Mouse (Mus musculus) thymus, adult 2 months (tissue): ENCODE results near the gene Appl1. TPM values are rescaled to one million over a fixed set of nuclear protein-coding genes. Genes with fewer than 3 reads are reported as not detected.

Experiments
- DNase-seq: peaks from one replicate; pipeline ENCODE4 v3.0.0; 2021
- H3K27ac ChIP-seq: fragments of 200-500 bp; 2 replicates; pipeline ENCODE4 v1.5.1; 2012; ENCODE audit warnings: low read length, control low read depth; ENCODE audit not compliant: control insufficient read depth, insufficient read depth
- H3K27me3 ChIP-seq: fragments of 200-500 bp; 2 replicates; pipeline ENCODE4 v1.6.1; 2012; ENCODE audit warnings: mild to moderate bottlenecking, low read length, moderate library complexity, mixed read lengths; ENCODE audit not compliant: control insufficient read depth, insufficient read depth
- H3K36me3 ChIP-seq: fragments of 200-500 bp; 2 replicates; pipeline ENCODE4 v1.6.1; 2012; ENCODE audit warnings: mild to moderate bottlenecking, low read length, moderate library complexity; ENCODE audit not compliant: control insufficient read depth, insufficient read depth
- H3K4me1 ChIP-seq: fragments of 200-500 bp; replicated peaks from 2 replicates; pipeline ENCODE4 v1.6.1; 2012; ENCODE audit warnings: low read length; ENCODE audit not compliant: control insufficient read depth, insufficient read depth
- H3K4me3 ChIP-seq: fragments of 200-500 bp; 2 replicates; pipeline ENCODE4 v1.5.1; 2012; ENCODE audit warnings: mild to moderate bottlenecking, low read length, control low read depth, moderate library complexity; ENCODE audit not compliant: control insufficient read depth, insufficient read depth
- CTCF ChIP-seq: fragments of 200-500 bp; IDR thresholded peaks from 2 replicates; pipeline ENCODE4 v1.5.1; 2012; ENCODE audit warnings: mild to moderate bottlenecking, control low read depth, low read length, moderate library complexity, borderline replicate concordance; ENCODE audit not compliant: control insufficient read depth, poor library complexity, insufficient read depth; ENCODE audit errors: extremely low read depth
- POLR2A ChIP-seq: fragments of 200-500 bp; IDR thresholded peaks from 2 replicates; pipeline ENCODE4 v1.6.1; 2012; ENCODE audit warnings: mild to moderate bottlenecking, low read length, control low read depth, moderate library complexity; ENCODE audit not compliant: control insufficient read depth, poor library complexity, insufficient read depth; ENCODE audit errors: extremely low read depth
- WGBS: fragments of 180-500 bp; shearing (Covaris S2); methylation state at CpG from one replicate; pipeline ENCODE4 v1.1.7; 2018; 5-methylcytosine and 5-hydroxymethylcytosine counted together
- polyA plus RNA-seq: library from polyadenylated mRNA; depleted of rRNA; stranded (reverse); fragments of >200 nt; gene quantifications from 2 replicates; pipeline ENCODE4 v1.2.3, GENCODE M21; 2012

Gene Appl1
- polyA plus RNA-seq, 1 experiment = 10.7 TPM

- Histone ChIP-seq H3K27ac (no peak overlapping the region), H3K27me3 (no peaks in the 10 kb centered on the region), H3K36me3 (no peaks in the 10 kb centered on the region), H3K4me1 (peaks cover 2% of the 10 kb centered on the region; the same call in 1 of the 2 replicates), H3K4me3 (no peak overlapping the region)
- TF ChIP-seq POLR2A (no peak), CTCF (no peak)
- no peak for DNase-seq
- WGBS = 90% methylated on average over 5 of the region's 5 CpGs
Observed at GRCm38 (mm10) chr14:26982150-26982530, 11.1 kb upstream of the Appl1 start.

- Histone ChIP-seq H3K4me3 (no peak overlapping the region), H3K36me3 (no peaks in the 10 kb centered on the region), H3K27ac (no peak overlapping the region), H3K27me3 (no peaks in the 10 kb centered on the region), H3K4me1 (peaks cover 2% of the 10 kb centered on the region; the same call in 1 of the 2 replicates)
- 90% methylated on average over 5 of the region's 5 CpGs for WGBS
- no peak for TF ChIP-seq POLR2A
- no peak for TF ChIP-seq CTCF
- no peak for DNase-seq
Observed at GRCm38 (mm10) chr14:26981494-26982149, 10.6 kb upstream of the Appl1 start.

GRCm38 (mm10) chr14:26981021-26981420 lies 10.0 kb upstream of the Appl1 start:
- WGBS = 97% methylated on average over 8 of the region's 8 CpGs

GRCm38 (mm10) chr14:26979808-26980207 lies 8.8 kb upstream of the Appl1 start:
- TF ChIP-seq POLR2A (no peak), CTCF (no peak)
- DNase-seq = no peak
- Histone ChIP-seq H3K36me3 (no peaks in the 10 kb centered on the region), H3K4me1 (no peaks in the 10 kb centered on the region), H3K27ac (no peak overlapping the region), H3K4me3 (no peak overlapping the region), H3K27me3 (no peaks in the 10 kb centered on the region)
- 98% methylated on average over 3 of the region's 3 CpGs for WGBS

More at GRCm38 (mm10) chr14:26981021-26981420, 10.0 kb upstream of the Appl1 start:
- Histone ChIP-seq H3K36me3 (no peaks in the 10 kb centered on the region), H3K4me3 (no peak overlapping the region), H3K4me1 (peaks cover 2% of the 10 kb centered on the region; the same call in 1 of the 2 replicates), H3K27me3 (no peaks in the 10 kb centered on the region), H3K27ac (no peak overlapping the region)
- no peak for TF ChIP-seq POLR2A
- no peak for TF ChIP-seq CTCF
- no peak for DNase-seq

- Histone ChIP-seq H3K27ac (no peak overlapping the region), H3K36me3 (no peaks in the 10 kb centered on the region), H3K4me1 (no peaks in the 10 kb centered on the region), H3K27me3 (no peaks in the 10 kb centered on the region), H3K4me3 (no peak overlapping the region)
- no peak for DNase-seq
- 44% methylated on average over 2 of the region's 2 CpGs for WGBS
- TF ChIP-seq POLR2A (no peak), CTCF (no peak)
Observed at GRCm38 (mm10) chr14:26977500-26977899, 6.5 kb upstream of the Appl1 start.

- Histone ChIP-seq H3K27me3 (no peaks in the 10 kb centered on the region), H3K36me3 (no peaks in the 10 kb centered on the region), H3K27ac (no peak overlapping the region), H3K4me1 (no peaks in the 10 kb centered on the region), H3K4me3 (no peak overlapping the region)
- no peak for DNase-seq
- no peak for TF ChIP-seq CTCF
- TF ChIP-seq POLR2A = no peak
- WGBS = 67% methylated on average over 7 of the region's 7 CpGs
Observed at GRCm38 (mm10) chr14:26976212-26976611, 5.2 kb upstream of the Appl1 start.

GRCm38 (mm10) chr14:26975490-26975889 lies 4.5 kb upstream of the Appl1 start:
- TF ChIP-seq CTCF = no peak
- TF ChIP-seq POLR2A = no peak
- Histone ChIP-seq H3K36me3 (no peaks in the 10 kb centered on the region), H3K4me1 (no peaks in the 10 kb centered on the region), H3K4me3 (no peak overlapping the region), H3K27me3 (no peaks in the 10 kb centered on the region), H3K27ac (no peak overlapping the region)
- no peak for DNase-seq
- 68% methylated on average over 3 of the region's 3 CpGs for WGBS
